Mouse (Mus musculus): ENCODE data around the gene Ahnak. TPM values are rescaled to one million over a fixed set of nuclear protein-coding genes. Genes with fewer than 3 reads are reported as not detected.
A peak's percentile ranks its signal among the peaks of the same experiment; 100 is the strongest.
"Not testable (repeated sequence)": the region's sequence is repeated elsewhere in the genome, so short reads cannot be mapped to it uniquely, and the experiment has no call there.

Ahnak gene
- total RNA-seq, 2 experiments from 2014 or later = 17.2 to 18.5 TPM

DNA sequence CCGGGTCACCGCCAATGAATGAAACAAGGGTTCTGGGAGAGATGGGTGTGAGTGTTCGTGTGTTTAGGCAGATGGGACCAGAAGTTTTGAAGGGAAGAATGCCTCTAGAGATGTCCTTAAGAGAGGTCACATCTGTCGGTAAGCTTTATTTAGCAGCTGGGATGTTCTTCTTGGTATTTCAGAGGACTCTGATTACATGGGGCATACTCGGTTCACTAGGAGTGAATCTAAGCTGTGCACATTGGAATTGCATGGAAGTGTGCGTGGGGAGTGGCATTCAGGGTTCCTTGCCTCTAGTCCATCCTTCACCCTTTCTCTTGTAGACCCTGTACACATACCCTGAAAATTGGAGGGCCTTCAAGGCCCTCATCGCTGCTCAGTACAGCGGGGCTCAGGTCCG is 21.2 kb upstream of the Ahnak start:
- DNase-seq (ENCODE audit: low spot score in 2 of 2) = no peak

DNA sequence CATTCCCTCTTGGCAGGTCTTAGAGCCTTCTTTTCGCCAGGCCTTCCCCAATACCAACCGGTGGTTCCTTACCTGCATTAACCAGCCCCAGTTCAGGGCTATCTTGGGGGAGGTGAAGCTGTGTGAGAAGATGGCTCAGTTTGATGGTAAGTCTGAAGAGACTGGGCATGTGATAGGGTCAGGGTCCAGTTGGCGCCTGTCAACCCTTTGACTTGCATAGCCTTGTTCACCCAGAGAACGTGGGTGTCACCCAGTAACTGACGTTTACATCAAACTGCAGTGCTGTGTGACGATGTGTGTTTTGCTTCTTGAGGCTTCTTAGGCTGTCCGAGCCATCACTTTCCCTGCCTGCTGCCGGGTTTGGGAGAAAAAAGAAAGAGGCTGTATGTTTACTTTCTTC is 16.6 kb upstream of the Ahnak start:
- DNase-seq (ENCODE audit: low spot score in 2 of 2) = not testable (repeated sequence)

DNA sequence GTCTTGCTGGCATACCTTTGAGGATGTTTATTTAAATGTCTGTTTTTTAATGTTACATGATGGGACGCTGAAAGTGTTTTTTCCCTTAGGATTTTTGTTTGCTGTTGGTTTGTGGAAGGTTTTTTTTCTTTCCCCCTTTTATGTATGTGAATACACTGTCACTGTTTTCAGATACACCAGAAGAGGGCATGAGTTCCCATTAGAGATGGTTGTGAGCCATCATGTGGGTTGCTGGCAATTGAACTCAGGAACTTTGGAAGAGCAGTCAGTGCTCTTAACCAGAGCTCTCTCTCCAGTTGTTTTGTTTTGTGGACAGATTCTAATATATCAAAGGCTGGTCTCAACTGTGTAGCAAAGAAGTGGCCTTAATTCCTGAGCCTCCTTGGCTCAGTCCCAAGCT is 14.4 kb upstream of the Ahnak start:
- no peak for DNase-seq (ENCODE audit: low spot score in 2 of 2)

DNA sequence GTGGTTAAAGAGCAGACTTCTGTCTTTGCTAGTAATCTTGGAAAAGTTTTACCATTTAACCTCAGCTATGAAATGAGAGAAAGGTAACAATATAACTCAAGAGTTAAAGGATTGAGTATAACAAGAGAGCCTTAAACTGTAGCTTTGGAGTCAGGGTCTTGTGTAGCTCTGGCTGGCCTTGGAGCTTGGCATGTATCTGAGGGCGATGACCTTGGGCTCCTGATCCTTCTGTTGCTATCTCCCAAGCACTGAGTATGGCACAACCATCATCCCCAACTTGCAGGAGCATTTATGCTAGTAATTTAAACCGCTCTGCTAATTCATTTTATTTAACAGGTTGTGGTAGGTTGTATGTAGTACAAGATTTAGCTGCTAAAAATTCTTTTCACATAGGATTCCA is 13.6 kb upstream of the Ahnak start:
- DNase-seq (ENCODE audit: low spot score in 2 of 2) = no peak

DNA sequence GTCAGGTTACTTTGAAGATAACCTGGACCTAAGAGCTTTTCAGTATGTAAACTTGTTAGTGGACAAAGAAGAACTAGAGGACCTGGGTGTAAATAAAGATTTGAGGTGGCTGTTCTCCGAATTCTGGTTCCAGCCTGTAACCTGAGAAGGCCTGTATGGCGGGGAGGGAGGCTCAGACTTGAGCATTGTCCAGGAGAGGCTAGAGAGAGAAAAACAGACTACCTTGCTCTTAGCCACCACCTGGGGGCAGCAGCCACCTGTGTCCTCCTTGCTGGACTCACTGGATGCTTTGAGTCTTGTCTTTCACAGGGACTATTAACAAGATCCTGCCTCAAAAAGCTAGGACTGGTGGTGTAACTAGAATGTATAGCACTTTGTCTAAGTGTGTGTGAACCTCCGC is 12.5 kb upstream of the Ahnak start:
- peak in 1 of 2 experiments; percentile 40 for DNase-seq (ENCODE audit: low spot score in 2 of 2)

DNA sequence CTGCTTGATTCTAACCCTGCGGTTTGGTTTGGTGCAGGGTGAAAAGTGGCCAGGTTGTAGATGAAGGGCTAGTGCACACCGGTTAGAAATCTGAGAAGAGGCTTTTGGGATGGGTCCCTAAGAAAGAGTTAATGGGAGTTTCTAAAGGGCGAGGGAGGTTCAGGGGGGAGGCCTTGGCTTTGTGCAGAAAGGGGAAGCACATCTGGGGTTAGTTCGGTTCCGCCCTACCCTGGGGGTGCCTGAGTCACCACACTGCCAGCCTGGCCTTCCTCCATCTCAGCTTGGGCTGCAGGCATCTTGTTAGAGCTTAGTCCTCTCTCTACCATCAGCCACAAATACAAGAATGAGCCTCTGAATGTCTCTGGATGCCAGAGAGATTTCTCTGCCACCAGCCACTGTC is 8.3 kb upstream of the Ahnak start:
- no peak for DNase-seq (ENCODE audit: low spot score in 2 of 2)

DNA sequence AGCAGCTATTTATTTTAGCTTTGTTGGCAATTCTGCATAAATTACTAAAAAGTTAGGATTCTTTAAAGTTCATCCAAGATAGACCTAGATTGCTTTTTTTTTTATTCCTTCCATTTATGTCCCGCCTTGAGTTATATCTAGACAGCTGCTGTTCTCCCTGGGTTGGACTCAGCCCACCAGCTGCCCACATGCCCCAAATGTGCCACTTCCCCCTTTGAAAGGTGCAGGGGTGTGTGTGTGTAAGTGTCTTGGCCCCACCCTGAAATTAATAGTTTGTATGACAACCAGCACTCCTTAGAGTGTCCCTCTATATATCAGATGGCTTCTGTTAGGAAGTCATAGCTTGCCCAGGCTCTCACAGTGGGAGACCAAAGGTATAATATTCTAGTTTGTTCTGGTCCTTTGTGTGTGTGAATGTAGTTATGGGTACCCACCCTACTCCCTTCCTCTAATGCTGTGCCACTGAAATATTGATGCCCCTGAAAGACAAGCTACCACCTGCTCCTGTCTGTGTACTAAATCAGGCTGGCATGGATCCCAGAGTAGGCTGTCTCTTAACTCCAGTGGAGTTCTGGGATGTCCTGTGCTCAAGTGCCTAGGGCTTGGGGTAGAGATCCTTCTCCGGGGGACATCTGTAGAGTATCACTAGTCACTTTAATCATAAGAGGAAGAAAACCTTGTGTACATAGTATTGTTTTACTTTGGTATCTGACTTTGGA is 7.5 kb upstream of the Ahnak start:
- DNase-seq (ENCODE audit: low spot score in 2 of 2) = no peak

DNA sequence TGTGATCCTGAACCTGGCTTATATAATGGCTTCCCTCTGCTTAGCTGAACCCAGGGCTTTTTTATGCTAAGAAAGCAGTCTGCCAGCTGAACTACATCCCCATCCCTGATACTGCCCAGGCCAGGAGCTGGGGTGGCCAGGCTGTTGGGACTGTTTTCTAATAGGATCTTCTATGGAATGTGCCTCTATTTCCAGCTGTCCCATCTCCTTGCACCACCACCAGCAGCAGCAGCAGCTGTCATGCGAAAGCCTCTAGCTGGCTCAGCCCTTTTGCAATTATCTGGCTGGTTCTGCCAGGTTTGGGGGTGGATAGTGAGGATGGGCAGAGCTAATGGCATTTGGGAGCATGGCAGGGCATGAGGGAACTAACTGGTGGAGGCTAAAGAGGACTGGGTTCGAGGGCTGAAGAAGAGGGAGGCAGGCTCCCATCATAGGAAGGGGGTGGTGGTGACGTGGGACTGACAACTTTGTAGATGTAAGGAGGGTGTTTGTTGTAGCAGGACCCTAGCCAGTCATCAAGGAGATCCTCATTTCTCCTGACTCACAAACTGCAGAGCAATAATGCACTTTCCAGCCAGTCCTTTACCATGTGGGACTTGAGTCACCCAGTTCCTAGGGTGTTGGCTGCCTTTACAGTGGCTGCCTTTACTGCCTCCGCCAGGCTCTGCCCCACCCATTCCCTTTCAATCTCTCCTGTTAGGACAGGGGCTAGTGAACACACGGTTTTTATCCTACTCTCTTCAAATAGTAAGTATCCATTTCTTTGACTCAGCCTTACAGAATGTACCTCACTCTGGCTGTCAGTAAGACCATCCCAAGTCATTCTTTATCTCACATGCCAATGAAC is 6.6 kb upstream of the Ahnak start:
- DNase-seq (ENCODE audit: low spot score in 2 of 2) = no peak

DNA sequence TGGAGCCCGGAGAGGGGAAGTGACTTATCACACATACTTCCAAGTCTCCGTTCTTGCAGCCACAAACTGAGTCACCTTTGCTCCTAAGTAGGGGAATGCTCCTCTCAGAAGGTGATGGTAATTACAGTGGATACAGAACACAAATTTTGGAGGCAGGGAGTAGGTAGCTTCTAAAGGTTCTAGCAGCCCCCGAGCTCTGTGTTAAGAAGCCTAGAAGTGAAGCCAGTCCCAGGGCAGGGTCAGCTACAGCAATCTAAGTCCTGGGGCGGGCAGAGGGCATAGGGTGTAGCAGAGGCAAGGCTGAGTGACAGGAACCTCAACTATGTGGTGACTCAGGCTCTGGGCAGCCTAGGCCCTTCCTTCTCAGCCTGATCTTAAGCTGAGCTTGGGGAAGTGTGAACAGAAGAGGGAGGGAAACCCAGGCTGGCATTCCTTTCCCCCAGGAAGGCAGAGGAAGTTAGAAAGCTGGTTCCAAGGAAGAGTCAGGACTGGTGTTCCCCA is 5.9 kb upstream of the Ahnak start:
- DNase-seq (ENCODE audit: low spot score in 2 of 2) = no peak

DNA sequence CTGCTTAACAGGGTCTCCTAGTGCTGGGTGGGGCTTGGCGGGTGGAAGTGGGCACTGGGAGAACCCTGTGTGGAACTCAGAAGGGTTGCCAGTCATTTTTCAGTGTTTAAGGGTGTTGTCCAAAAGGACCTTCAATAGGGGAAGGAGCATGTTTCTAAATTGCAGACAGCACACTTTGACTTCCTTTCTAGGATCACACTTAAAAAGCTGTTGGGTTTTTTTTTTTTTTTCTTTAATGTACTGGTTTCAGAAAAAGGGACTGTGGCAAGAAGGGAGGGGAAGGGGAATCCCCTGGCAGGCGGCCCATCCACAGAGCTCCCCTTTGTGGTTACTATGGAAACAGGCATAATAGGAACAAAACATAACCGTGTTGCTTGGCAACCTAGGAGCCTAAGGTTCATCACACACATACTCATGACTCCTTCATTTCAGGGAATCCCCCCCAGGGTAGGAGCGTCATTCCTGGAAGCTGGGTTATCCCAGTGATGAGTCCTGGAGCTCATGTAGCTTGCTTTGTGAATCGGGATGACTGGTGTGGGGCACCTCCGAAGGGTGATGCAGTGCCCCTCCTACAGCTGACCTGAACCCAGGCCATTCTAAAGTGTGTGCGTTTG is 4.7 kb upstream of the Ahnak start:
- DNase-seq (ENCODE audit: low spot score in 2 of 2) = peak; percentile 49 to 64

DNA sequence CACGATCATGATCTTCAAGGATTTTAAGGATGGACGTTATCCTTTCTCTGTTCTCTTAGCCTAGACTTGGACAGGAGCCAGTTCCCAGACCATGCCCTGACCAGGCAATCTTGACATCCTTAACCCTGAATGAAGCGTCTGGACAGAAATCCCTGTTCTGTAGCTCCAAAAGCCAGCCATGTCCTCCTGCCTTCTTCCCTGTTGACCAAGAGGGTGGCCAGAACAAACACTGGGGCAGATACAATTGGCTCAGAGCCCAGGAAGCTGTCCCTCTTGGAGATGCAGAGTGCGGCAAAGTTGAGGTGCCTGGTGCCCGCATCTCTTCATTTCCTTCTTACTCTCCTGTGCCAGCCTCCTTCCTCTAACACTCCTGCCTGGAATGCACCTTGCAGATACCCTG is 3.2 kb upstream of the Ahnak start:
- no peak for DNase-seq (ENCODE audit: low spot score in 2 of 2)

DNA sequence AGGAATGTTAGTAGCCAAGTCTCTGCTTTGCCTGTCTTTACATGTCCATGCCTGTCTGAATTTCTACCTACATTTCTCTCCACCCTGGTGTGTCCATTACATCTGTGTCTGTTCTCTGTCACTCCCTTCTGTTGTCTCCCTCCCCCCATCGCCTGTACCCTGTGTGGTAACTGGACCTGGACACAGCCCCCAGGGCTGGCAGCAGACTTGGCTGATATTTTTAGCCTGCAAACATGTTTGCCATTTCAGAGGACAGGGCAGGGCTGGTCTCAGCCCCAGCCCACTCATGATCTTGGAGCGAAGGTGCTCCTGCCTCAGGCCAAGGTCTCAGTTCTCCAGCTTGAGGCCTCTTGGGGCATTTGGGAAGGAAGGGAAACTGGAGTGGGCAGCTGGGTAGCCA is 1.3 kb upstream of the Ahnak start:
- no peak for DNase-seq (ENCODE audit: low spot score in 2 of 2)

DNA sequence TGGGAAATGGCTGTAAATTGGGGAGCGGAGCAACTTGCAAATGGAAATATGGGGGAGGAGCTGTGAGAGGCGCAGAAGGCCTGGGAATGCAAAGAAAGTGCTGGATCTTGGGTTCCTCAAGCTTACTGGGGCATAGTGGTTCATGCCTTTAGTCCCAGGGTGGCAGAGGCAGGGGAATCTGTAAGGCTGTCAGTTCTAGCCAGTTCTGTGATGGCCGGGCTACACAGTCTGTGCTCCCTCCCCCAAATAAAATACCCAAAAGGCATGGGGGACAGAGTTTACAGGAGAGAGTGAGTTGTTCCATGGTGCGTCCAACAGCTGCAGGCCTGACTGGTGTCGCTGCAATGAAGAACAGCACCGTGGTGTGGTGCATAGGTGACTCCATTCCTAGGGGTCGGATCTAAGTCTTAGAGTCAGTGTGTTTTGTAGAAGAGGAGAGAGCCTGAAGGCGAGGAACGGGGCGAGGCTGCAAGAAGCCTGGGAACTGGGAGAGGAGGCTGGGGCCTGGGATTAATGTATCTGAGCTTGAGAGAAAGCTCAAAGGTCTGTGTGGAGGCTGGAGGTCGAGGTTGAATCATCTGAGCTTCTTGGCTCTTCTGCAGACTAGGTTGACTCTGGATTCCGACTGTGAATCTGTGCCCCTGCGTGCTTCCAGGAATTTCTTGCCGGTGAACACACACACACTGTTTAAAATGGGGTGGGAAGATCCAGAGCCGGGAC is 578 bp upstream of the Ahnak start:
- DNase-seq (ENCODE audit: low spot score in 2 of 2) = no peak

DNA sequence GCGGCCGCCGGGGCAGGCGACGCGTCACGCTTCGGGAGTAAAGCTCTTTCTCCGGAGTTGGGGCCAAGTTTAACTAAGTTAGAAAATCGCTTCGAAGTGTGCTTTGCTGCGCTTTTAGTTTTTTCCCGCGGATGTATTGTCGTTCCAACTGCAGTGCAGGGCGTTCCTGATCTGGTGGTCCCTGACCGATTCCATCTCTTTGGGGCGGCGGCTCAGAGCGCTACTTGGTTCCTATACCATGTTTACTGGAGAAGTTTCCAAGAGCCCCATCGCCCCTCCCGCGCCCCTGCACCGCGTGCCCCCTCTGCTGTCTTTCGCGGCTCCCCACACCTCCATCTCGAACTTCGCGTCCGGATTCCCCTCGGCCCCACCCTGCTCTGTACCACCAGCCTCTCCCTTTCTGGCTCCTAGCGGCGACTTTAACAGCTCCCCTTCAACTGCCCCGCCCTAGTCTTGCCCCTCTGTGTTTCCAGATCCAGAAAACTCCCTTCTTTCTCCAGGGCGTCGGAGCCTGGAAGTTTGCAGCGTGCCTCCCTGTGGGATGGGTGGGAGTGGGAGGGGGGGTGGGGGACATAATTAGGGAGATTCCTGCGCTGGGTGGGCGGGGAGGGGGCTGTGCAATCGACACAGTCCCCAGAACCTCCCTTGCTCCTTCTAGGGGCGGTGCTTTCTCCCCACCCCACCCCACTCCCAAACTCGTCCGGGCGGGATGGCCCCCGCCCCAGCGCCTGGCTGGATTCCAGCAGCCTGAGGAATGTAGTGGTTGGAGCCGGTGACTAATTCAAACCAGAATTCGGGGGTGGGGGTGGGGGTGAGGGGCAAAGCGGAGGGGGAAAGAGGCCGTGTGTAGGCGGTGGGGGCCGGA is 715 bp downstream of the Ahnak start:
- DNase-seq (ENCODE audit: low spot score in 2 of 2) = peak in 1 of 2 experiments; percentile 43

DNA sequence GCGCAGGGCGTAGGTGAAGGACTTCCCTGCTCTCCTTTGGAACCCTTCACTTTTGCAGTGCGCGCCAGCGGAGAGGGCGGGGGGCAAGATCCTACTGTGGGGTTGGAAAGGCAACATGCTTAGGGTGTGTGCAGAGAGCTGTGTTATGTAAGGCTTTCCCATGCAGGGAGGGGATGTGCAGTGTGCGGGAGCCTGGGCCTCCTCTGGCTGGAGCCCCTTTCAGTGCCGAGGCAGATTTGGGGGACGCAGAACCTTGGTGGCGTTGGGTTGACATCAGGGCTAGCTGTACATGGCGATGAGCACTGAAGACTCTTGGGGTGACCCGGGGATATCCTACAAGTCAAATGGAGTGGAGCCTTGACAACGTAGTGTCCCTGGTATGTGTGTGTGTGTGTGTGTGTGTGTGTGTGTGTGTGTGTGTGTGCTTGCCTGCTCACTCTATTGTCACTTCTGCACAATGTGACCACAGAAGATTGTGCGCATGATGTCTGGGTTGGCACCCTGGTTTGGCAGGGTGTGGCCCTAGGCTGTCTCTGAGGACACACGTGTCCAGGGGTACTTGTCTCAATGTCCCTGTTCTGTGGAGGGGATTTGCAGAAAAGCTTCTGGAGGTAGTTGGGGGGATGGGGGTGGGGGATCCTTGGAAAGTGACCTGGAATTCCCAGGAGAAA is 1.5 kb downstream of the Ahnak start:
- DNase-seq (ENCODE audit: low spot score in 2 of 2) = no peak

DNA sequence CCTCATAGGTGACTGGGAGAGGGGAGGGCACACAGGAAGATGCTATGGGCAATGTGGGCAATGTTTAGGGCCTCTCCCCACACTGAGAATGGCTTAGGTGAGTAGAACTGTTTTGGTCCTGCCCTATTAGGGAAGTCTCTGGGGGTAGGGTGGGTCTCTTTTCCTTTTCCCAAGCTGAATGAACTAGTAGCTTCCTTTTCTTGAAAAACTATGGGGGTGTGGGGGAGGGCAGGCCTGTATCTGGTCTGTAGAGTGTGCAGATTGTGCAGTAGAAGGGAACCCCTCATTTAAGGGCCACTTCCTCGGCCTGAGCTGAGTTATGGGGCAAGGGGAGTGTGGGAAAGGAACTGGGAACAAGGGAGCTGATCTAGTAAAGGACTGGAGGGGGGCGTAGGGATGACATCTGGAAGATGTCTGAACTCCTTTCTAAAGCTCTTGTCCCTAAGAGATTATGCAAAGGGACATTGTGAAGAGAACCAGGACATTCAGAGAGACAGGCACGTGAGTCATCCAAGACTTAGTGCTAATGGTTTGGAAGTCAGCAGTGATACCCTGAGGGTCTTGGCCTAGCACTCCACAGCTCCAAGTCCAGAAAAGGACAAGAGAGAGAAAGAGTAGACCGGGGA is 2.3 kb downstream of the Ahnak start:
- no peak for DNase-seq (ENCODE audit: low spot score in 2 of 2)

DNA sequence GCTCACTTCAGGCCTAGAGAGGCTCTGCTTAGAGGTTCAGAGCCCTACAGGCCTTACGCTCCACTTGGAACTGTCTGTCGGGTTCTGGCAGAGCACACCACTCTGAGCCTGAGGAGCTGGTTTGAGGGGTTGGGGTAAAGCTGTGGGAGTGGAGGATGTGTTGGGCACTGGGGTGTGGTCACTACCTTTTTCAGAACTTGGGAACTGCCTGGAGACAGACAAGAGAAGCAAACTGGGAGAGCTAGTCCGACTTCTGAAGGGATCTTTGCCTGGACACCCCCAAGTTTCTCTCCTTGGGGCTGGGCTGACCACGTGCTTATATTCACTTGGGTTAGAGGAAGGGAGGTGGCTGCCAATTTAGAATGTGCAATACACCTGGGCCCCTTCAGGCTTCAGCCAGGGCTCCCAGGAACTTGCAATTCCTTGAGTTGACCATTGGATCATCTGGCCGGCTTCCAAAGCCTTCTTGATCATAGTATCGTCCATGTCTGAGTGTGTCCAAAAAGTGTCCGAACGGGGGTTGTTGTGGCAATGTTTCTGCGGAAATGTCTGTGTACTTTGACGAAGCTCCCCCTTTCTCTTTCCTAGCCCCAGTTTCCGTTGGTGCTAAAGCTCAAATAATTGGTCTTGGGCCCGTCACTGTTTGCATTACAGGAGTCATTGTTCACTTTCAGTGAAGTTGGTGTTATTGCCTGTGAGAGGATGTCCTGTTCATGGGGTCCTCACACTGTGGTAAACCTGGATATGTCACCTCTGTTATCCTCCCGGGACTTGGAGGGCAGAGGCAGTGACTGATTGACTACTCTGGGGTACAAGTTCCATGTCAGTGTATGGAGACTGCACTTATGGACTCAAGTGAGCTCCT is 3.0 kb downstream of the Ahnak start:
- no peak for DNase-seq (ENCODE audit: low spot score in 2 of 2)

Measured in layer of hippocampus, postnatal 10 days (tissue).